Mouse (Mus musculus) heart, embryonic 16.5 days (tissue): ENCODE results near the gene 1190007I07Rik. TPM values are rescaled to one million over a fixed set of nuclear protein-coding genes. Genes with fewer than 3 reads are reported as not detected.

Experiments
- ATAC-seq: fragments of 200-750 bp; cut with Nextera tagmentation; replicated peaks from 2 replicates; pipeline ENCODE4 v1.8.0; 2017; ENCODE audit warnings: moderate number of reproducible peaks; ENCODE audit not compliant: insufficient read depth, low FRiP score; ENCODE audit errors: extremely low read depth
- H3K27ac ChIP-seq: fragments of 300-500 bp; sonication (generic); 2 replicates; pipeline ENCODE4 v1.5.1; 2014; ENCODE audit warnings: mild to moderate bottlenecking, low read length, control low read depth, moderate library complexity
- H3K27me3 ChIP-seq: fragments of 300-500 bp; sonication (generic); 2 replicates; pipeline ENCODE4 v1.6.1; 2014; ENCODE audit warnings: low read length, mixed read lengths; ENCODE audit not compliant: control insufficient read depth, insufficient read depth
- H3K36me3 ChIP-seq: fragments of 300-500 bp; sonication (generic); 2 replicates; pipeline ENCODE4 v1.6.1; 2014; ENCODE audit not compliant: control insufficient read depth, insufficient read depth
- H3K4me1 ChIP-seq: fragments of 300-500 bp; sonication (generic); 2 replicates; pipeline ENCODE4 v1.6.1; 2014; ENCODE audit warnings: low read length, mixed read lengths; ENCODE audit not compliant: control insufficient read depth, insufficient read depth
- H3K4me2 ChIP-seq: fragments of 300-500 bp; sonication (generic); 2 replicates; pipeline ENCODE4 v1.6.1; 2014; ENCODE audit warnings: low read depth, mild to moderate bottlenecking, control low read depth, low read length
- H3K4me3 ChIP-seq: fragments of 300-500 bp; sonication (generic); 2 replicates; pipeline ENCODE4 v1.5.1; 2014; ENCODE audit warnings: mild to moderate bottlenecking, control low read depth, low read length
- H3K9ac ChIP-seq: fragments of 300-500 bp; sonication (generic); 2 replicates; pipeline ENCODE4 v1.6.1; 2014; ENCODE audit warnings: low read length, control low read depth
- H3K9me3 ChIP-seq: fragments of 300-500 bp; sonication (generic); replicated peaks from 2 replicates; pipeline ENCODE4 v1.6.1; 2016; ENCODE audit warnings: low read length; ENCODE audit not compliant: control insufficient read depth
- WGBS: fragments of 180-500 bp; shearing (Covaris S2); extraction: QIAGEN DNeasy Blood & Tissue Kit; methylation state at CpG from one replicate; pipeline ENCODE4 v1.1.7; 2014; 5-methylcytosine and 5-hydroxymethylcytosine counted together
- polyA plus RNA-seq: library from polyadenylated mRNA; unstranded; fragments of >200 nt; fragmentation: Nextera tagmentation; extraction: Ambion mirVana; gene quantifications from 2 replicates; pipeline ENCODE4 v1.2.1, GENCODE M21; 2015

The 1190007I07Rik gene
- polyA plus RNA-seq, 1 experiment from 2014 or later, result 41.3 TPM

- Histone ChIP-seq H3K4me3 (no peak overlapping the region), H3K27ac (no peak overlapping the region), H3K4me2 (no peak overlapping the region), H3K27me3 (no peaks in the 10 kb centered on the region), H3K9ac (no peak overlapping the region), H3K4me1 (no peaks in the 10 kb centered on the region), H3K9me3 (no peaks in the 10 kb centered on the region), H3K36me3 (peaks cover 11% of the 10 kb centered on the region)
- ATAC-seq, result no peak
- 66% methylated on average over 5 of the region's 5 CpGs for WGBS
Measured at GRCm38 (mm10) chr10:82652625-82653024, 29.6 kb upstream of the 1190007I07Rik start.

GRCm38 (mm10) chr10:82651221-82651620 is 28.2 kb upstream of the 1190007I07Rik start:
- Histone ChIP-seq H3K4me3 (no peak overlapping the region), H3K4me2 (no peak overlapping the region), H3K27me3 (no peaks in the 10 kb centered on the region), H3K36me3 (peaks cover 20% of the 10 kb centered on the region), H3K4me1 (no peaks in the 10 kb centered on the region), H3K27ac (no peak overlapping the region), H3K9me3 (no peaks in the 10 kb centered on the region), H3K9ac (no peak overlapping the region)
- ATAC-seq, result no peak
- 85% methylated on average over 5 of the region's 5 CpGs for WGBS

- 81% methylated on average over 17 of the region's 17 CpGs for WGBS
- H3K36me3 ChIP-seq, result peaks cover 48% of the 10 kb centered on the region
- no peak overlapping the region for H3K27ac ChIP-seq
- no peak for ATAC-seq
- H3K9ac ChIP-seq, result no peak overlapping the region
- no peaks in the 10 kb centered on the region for H3K27me3 ChIP-seq
- H3K9me3 ChIP-seq, result no peaks in the 10 kb centered on the region
- H3K4me1 ChIP-seq, result no peaks in the 10 kb centered on the region
- H3K4me3 ChIP-seq, result no peak overlapping the region
- H3K4me2 ChIP-seq, result no peak overlapping the region
Measured at GRCm38 (mm10) chr10:82647205-82647811, 24.3 kb upstream of the 1190007I07Rik start.

GRCm38 (mm10) chr10:82646083-82646482 is 23.1 kb upstream of the 1190007I07Rik start:
- peaks cover 53% of the 10 kb centered on the region for H3K36me3 ChIP-seq
- no peak overlapping the region for H3K4me3 ChIP-seq
- no peak overlapping the region for H3K27ac ChIP-seq
- H3K9ac ChIP-seq, result no peak overlapping the region
- H3K4me2 ChIP-seq, result no peak overlapping the region
- H3K4me1 ChIP-seq, result no peaks in the 10 kb centered on the region
- no peaks in the 10 kb centered on the region for H3K27me3 ChIP-seq
- no peak for ATAC-seq
- WGBS, result 93% methylated on average over 8 of the region's 8 CpGs
- no peaks in the 10 kb centered on the region for H3K9me3 ChIP-seq

GRCm38 (mm10) chr10:82641481-82641880 is 18.5 kb upstream of the 1190007I07Rik start:
- WGBS, result 94% methylated on average over 7 of the region's 9 CpGs
- Histone ChIP-seq H3K36me3 (peaks cover 63% of the 10 kb centered on the region), H3K4me3 (no peak overlapping the region), H3K9me3 (no peaks in the 10 kb centered on the region), H3K27ac (no peak overlapping the region), H3K27me3 (no peaks in the 10 kb centered on the region), H3K9ac (no peak overlapping the region), H3K4me1 (no peaks in the 10 kb centered on the region), H3K4me2 (no peak overlapping the region)
- ATAC-seq, result no peak

GRCm38 (mm10) chr10:82639032-82639698 is 16.1 kb upstream of the 1190007I07Rik start:
- Histone ChIP-seq H3K27ac (no peak overlapping the region), H3K27me3 (no peaks in the 10 kb centered on the region), H3K9ac (no peak overlapping the region), H3K4me3 (no peak overlapping the region), H3K9me3 (no peaks in the 10 kb centered on the region), H3K4me1 (no peaks in the 10 kb centered on the region), H3K4me2 (no peak overlapping the region), H3K36me3 (peaks cover 48% of the 10 kb centered on the region)
- WGBS, result 87% methylated on average over 8 of the region's 8 CpGs
- ATAC-seq, result no peak; the same call in 1 of the 2 replicates

- Histone ChIP-seq H3K4me3 (no peak overlapping the region), H3K9ac (no peak overlapping the region), H3K4me2 (no peak overlapping the region), H3K9me3 (no peaks in the 10 kb centered on the region), H3K27me3 (no peaks in the 10 kb centered on the region), H3K27ac (no peak overlapping the region), H3K4me1 (peaks cover 4% of the 10 kb centered on the region; the same call in 1 of the 2 replicates), H3K36me3 (peaks cover 32% of the 10 kb centered on the region)
- no peak for ATAC-seq
- WGBS, result 87% methylated on average over 3 of the region's 3 CpGs
Measured at GRCm38 (mm10) chr10:82636321-82636720, 13.3 kb upstream of the 1190007I07Rik start.

- WGBS, result 94% methylated on average over 7 of the region's 7 CpGs
- no peak overlapping the region for H3K4me3 ChIP-seq
- H3K9ac ChIP-seq, result no peak overlapping the region
- H3K9me3 ChIP-seq, result no peaks in the 10 kb centered on the region
- no peak overlapping the region for H3K4me2 ChIP-seq
- peaks cover 13% of the 10 kb centered on the region for H3K4me1 ChIP-seq
- no peak overlapping the region for H3K27ac ChIP-seq
- H3K27me3 ChIP-seq, result no peaks in the 10 kb centered on the region
- H3K36me3 ChIP-seq, result peaks cover 20% of the 10 kb centered on the region
- no peak for ATAC-seq
Measured at GRCm38 (mm10) chr10:82634348-82634747, 11.3 kb upstream of the 1190007I07Rik start.

- Histone ChIP-seq H3K4me1 (peaks cover 18% of the 10 kb centered on the region), H3K36me3 (peaks cover 12% of the 10 kb centered on the region), H3K4me3 (no peak overlapping the region), H3K4me2 (no peak overlapping the region), H3K27ac (no peak overlapping the region), H3K9ac (no peak overlapping the region), H3K27me3 (no peaks in the 10 kb centered on the region), H3K9me3 (no peaks in the 10 kb centered on the region)
- WGBS, result 97% methylated on average over 12 of the region's 12 CpGs
- no peak for ATAC-seq
Measured at GRCm38 (mm10) chr10:82632496-82633280, 9.7 kb upstream of the 1190007I07Rik start.
